Comparison of ENCODE assay signal across 8 mouse cellular contexts in the genomic region with DNA sequence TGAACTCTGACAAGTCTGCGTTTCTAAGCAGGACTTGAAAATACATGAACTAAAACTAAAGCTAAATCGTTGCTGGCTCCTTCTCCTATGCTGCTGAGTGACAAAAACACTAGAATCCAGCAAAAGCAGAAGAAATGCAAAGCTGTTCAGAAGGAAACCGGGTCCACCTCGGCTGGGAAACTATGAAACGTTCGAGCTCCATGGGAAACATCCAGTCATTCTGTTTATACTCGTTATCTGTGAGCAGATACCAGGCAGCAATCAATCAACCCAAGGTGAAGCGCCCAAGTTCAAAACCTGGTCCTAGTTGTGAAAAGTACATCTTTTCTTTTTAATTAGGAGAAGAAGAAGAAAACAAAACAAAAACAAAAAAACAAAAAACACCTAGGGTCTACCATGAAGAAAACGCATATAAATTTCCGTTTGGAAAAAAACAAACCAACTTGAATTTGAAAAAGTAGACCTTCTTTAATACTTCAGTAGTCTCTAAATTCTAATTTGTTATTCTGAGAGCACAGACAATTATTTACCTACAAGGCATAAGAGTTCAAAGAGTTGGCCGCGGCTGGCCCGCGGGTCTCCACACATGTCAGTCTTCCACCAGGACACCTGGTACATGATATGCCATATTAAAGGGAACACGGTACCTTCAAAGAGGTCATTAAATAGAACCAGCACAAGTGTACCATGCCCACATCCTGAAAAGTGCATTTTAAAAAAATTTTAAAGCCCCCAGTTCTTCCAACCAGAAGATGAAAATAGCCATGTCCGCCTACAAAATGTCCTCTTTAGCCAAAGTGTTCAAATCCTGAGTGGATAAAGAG. TPM values are rescaled to one million over a fixed set of nuclear protein-coding genes. Genes with fewer than 3 reads are reported as not detected.
A peak's percentile ranks its signal among the peaks of the same experiment; 100 is the strongest.
DNase-seq lines count a peak whose midpoint lies in the region; ATAC-seq and TF ChIP-seq lines count a peak whose summit lies in the region.
"Had no signal": no experiment of that assay in that cellular context is flagged by ENCODE, and none has a peak within 500 bp of the region (broad histone marks: within the 10 kb centered on the region; RNA-seq: fewer than 3 reads in every experiment).

No protein-coding gene starts in this region.

- TF ChIP-seq EP300 in lung, postnatal 0 days (IDR thresholded peaks at IDR 0.05), result no peak

- peak overlapping the region; percentile 73 for H3K4me2 ChIP-seq in lung, postnatal 0 days (replicated peaks; ENCODE audit: low read depth, low read length)
- peak overlapping the region; percentile 68 for H3K4me2 ChIP-seq in limb, embryonic 13.5 days (replicated peaks)
- peak overlapping the region; percentile 86 for H3K4me2 ChIP-seq in stomach, embryonic 15.5 days

- no peaks in the 10 kb centered on the region for H3K27me3 ChIP-seq in lung, postnatal 0 days (replicated peaks; ENCODE audit: insufficient read depth, low read length)
- no peaks in the 10 kb centered on the region for H3K27me3 ChIP-seq in erythroblast, embryonic 14.5 days (ENCODE audit: control insufficient read depth)
- H3K27me3 ChIP-seq in limb, embryonic 13.5 days, result no peaks in the 10 kb centered on the region
- H3K27me3 ChIP-seq in stomach, embryonic 15.5 days (replicated peaks), result no peaks in the 10 kb centered on the region

- no peak for DNase-seq in lung, postnatal 0 days (ENCODE audit: low spot score)
- DNase-seq in lung, postnatal 14 days, result no peak
- DNase-seq in cerebellum, adult 9-10 months, result no peak
- DNase-seq in right cerebral cortex, postnatal 25 days, result no peak
- DNase-seq: embryo, embryonic 11 days had no signal

- H3K9me3 ChIP-seq in lung, postnatal 0 days (ENCODE audit: low read length), result no peaks in the 10 kb centered on the region
- H3K9me3 ChIP-seq in erythroblast, embryonic 14.5 days (ENCODE audit: control insufficient read depth, low read length), result no peaks in the 10 kb centered on the region
- H3K9me3 ChIP-seq in limb, embryonic 13.5 days, result no peaks in the 10 kb centered on the region
- no peaks in the 10 kb centered on the region for H3K9me3 ChIP-seq in stomach, embryonic 15.5 days

- H3K9ac ChIP-seq in lung, postnatal 0 days (replicated peaks; ENCODE audit: low read depth), result peak overlapping the region; percentile 84; the same call in 1 of the 2 replicates
- peak overlapping the region; percentile 92 for H3K9ac ChIP-seq in limb, embryonic 13.5 days
- H3K9ac ChIP-seq in stomach, embryonic 15.5 days, result no peak overlapping the region; the same call in 1 of the 2 replicates

- no peaks in the 10 kb centered on the region for H3K36me3 ChIP-seq in lung, postnatal 0 days (ENCODE audit: insufficient read depth, low read length)
- no peaks in the 10 kb centered on the region for H3K36me3 ChIP-seq in erythroblast, embryonic 14.5 days (ENCODE audit: control insufficient read depth)
- H3K36me3 ChIP-seq in limb, embryonic 13.5 days, result no peaks in the 10 kb centered on the region
- H3K36me3 ChIP-seq in stomach, embryonic 15.5 days, result no peaks in the 10 kb centered on the region

- ATAC-seq in lung, postnatal 0 days, result no peak
- no peak for ATAC-seq in limb, embryonic 13.5 days (ENCODE audit: low FRiP score, low read depth)
- ATAC-seq in stomach, embryonic 15.5 days (ENCODE audit: insufficient read depth, low FRiP score, low read depth), result no peak

- 15% methylated on average over 16 of the region's 16 CpGs for whole genome bisulfite sequencing in lung, postnatal 0 days
- 25% methylated on average over 16 of the region's 16 CpGs for WGBS in limb, embryonic 13.5 days
- WGBS in stomach, embryonic 15.5 days, result 18% methylated on average over 16 of the region's 16 CpGs

- no peak for TF ChIP-seq CTCF in lung, postnatal 0 days (IDR thresholded peaks at IDR 0.05)

- no peak overlapping the region for H3K27ac ChIP-seq in lung, postnatal 0 days (ENCODE audit: low read length)
- H3K27ac ChIP-seq in limb, embryonic 13.5 days, result no peak overlapping the region
- no peak overlapping the region for H3K27ac ChIP-seq in stomach, embryonic 15.5 days

- peaks cover 8% of the 10 kb centered on the region for H3K4me1 ChIP-seq in lung, postnatal 0 days (ENCODE audit: insufficient read depth, low read depth, low read length)
- H3K4me1 ChIP-seq in erythroblast, embryonic 14.5 days (ENCODE audit: control insufficient read depth), result peaks cover 29% of the 10 kb centered on the region
- H3K4me1 ChIP-seq in limb, embryonic 13.5 days, result peaks cover 16% of the 10 kb centered on the region
- H3K4me1 ChIP-seq in stomach, embryonic 15.5 days, result peaks cover 13% of the 10 kb centered on the region; the same call in 1 of the 2 replicates

- peak overlapping the region; percentile 94 for H3K4me3 ChIP-seq in lung, postnatal 0 days (ENCODE audit: low read depth, low read length)
- peak overlapping the region; percentile 94 for H3K4me3 ChIP-seq in erythroblast, embryonic 14.5 days (replicated peaks)
- peak overlapping the region; percentile 95 for H3K4me3 ChIP-seq in limb, embryonic 13.5 days
- H3K4me3 ChIP-seq in stomach, embryonic 15.5 days (replicated peaks), result peak overlapping the region; percentile 95

RNA-seq across cellular contexts. Expression of gene Ern1, which starts 1.4 kb away (rescaled TPM):
- 5.4 and 6.3 TPM in 2 replicates for polyA plus RNA-seq in lung, postnatal 0 days (2015; fragmentation: Nextera tagmentation; extraction: Ambion mirVana)
- 0.14 and 0.27 TPM in 2 replicates for polyA plus RNA-seq in erythroblast, embryonic 14.5 days (2012)
- 6.8 and 7.6 TPM in 2 replicates for polyA plus RNA-seq in limb, embryonic 13.5 days (2015; fragmentation: Nextera tagmentation; extraction: Ambion mirVana)
- 7.5 and 9.4 TPM in 2 replicates for polyA plus RNA-seq in stomach, embryonic 15.5 days (2015; fragmentation: Nextera tagmentation; extraction: Ambion mirVana)
